Mouse (Mus musculus): ENCODE results near the gene Fzd7. TPM values are rescaled to one million over a fixed set of nuclear protein-coding genes. Genes with fewer than 3 reads are reported as not detected.

Fzd7 gene
- polyA plus RNA-seq, 1 experiment = 8.6 TPM

DNA sequence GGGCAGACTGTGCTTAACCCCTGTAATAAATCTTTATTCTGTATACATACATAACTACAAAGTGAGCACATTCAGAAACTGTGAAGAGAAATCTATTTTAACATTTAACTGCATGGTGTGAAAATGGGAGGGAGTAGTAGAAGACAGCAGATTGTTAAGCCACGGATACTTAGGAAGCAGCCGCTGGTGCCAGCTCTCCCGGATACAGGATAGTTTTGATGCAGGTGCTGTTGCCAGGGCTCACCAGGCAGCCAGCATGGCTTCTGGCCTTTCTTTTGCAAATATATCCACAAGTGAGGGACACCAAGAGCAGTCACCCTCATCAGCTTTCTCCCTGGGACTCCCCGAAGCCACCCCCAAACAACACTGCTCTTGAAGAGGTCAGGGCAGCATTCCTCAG lies 13.1 kb upstream of the Fzd7 start:
- H3K4me3 ChIP-seq (ENCODE audit: insufficient read depth, low read depth, low read length) = no peak overlapping the region
- no peak for DNase-seq
- H3K36me3 ChIP-seq (ENCODE audit: control insufficient read depth, insufficient read depth, low read length) = no peaks in the 10 kb centered on the region
- H3K4me1 ChIP-seq (ENCODE audit: control insufficient read depth, insufficient read depth, low read length) = no peaks in the 10 kb centered on the region
- no peak overlapping the region for H3K27ac ChIP-seq (ENCODE audit: insufficient read depth, low read depth, low read length)
- WGBS = 71% methylated on average over 4 of the region's 4 CpGs
- H3K27me3 ChIP-seq (replicated peaks; ENCODE audit: control insufficient read depth, insufficient read depth, low read length) = no peaks in the 10 kb centered on the region
- no peak for TF ChIP-seq CTCF (conservative IDR thresholded peaks at IDR 0.05; ENCODE audit: insufficient read depth, insufficient read length, low read depth, low read length)
- TF ChIP-seq POLR2A (IDR thresholded peaks at IDR 0.05; ENCODE audit: low read depth, low read length) = no peak

DNA sequence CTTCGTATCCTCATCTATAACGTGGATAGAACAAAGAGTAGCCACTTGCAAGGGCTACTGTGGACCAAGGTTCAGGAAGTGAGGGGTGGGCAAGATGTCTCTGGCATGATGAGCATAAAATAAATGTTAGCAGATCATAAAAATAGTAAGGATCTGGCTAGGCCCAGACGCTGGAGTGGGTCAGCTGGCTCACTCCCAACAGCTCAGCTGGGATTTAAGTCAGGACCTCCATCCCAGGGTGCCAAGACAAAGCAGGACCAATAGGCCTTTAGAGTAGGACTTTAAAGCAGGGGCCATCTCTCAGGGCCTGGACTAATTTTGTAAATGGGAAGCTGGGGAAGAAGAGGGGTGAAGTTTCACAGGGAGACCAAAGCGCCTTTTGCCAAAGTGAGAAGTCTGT lies 11.5 kb upstream of the Fzd7 start:
- TF ChIP-seq POLR2A (IDR thresholded peaks at IDR 0.05; ENCODE audit: low read depth, low read length) (no peak), CTCF (conservative IDR thresholded peaks at IDR 0.05; ENCODE audit: insufficient read depth, insufficient read length, low read depth, low read length) (no peak)
- Histone ChIP-seq H3K4me1 (ENCODE audit: control insufficient read depth, insufficient read depth, low read length) (no peaks in the 10 kb centered on the region), H3K27ac (ENCODE audit: insufficient read depth, low read depth, low read length) (no peak overlapping the region), H3K4me3 (ENCODE audit: insufficient read depth, low read depth, low read length) (no peak overlapping the region), H3K36me3 (ENCODE audit: control insufficient read depth, insufficient read depth, low read length) (no peaks in the 10 kb centered on the region), H3K27me3 (replicated peaks; ENCODE audit: control insufficient read depth, insufficient read depth, low read length) (no peaks in the 10 kb centered on the region)
- 77% methylated on average over 4 of the region's 4 CpGs for WGBS
- no peak for DNase-seq

DNA sequence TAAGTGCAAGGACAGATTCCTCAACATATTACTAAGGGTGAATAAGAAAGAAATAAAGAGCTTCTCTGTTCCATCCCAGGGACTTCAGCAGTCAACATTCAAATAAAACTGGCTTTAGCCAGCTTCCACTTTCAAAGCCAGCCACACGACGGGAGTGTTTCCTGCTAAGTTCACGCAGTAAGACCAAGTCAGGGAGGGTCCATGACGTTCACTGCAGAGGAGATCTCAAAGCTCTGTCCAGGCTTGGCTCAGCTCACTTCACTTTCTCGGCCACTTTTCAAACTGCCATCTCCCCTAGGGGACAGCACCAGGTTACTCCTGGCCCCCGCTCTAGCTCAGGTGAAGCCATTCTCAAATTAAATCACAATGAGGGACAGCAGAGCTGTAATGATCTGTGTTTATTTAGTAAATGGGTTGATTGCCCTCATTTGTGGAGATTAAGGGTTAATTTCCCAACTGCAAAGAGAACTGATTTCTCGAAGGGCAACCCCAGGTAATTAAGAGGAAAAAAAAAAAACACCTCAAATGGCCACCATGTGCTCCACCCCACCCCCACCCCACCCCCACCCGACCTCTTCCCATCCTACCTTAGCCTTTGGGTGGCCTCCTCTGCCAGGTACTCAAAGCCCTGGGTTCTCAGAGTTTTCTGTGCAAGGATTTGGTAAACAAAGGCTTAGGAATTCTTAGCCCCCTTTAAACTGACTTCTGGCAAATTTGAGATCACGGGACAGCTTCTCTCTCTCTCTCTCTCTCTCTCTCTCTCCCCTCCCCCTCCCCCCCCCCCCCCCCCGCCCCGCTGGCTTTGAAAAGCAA lies 9.7 kb upstream of the Fzd7 start:
- DNase-seq = no peak
- no peaks in the 10 kb centered on the region for H3K27me3 ChIP-seq (replicated peaks; ENCODE audit: control insufficient read depth, insufficient read depth, low read length)
- WGBS = 25% methylated on average over 11 of the region's 11 CpGs
- no peaks in the 10 kb centered on the region for H3K4me1 ChIP-seq (ENCODE audit: control insufficient read depth, insufficient read depth, low read length)
- TF ChIP-seq POLR2A (IDR thresholded peaks at IDR 0.05; ENCODE audit: low read depth, low read length) = no peak
- no peak for TF ChIP-seq CTCF (conservative IDR thresholded peaks at IDR 0.05; ENCODE audit: insufficient read depth, insufficient read length, low read depth, low read length)
- no peak overlapping the region for H3K4me3 ChIP-seq (ENCODE audit: insufficient read depth, low read depth, low read length)
- no peaks in the 10 kb centered on the region for H3K36me3 ChIP-seq (ENCODE audit: control insufficient read depth, insufficient read depth, low read length)
- H3K27ac ChIP-seq (ENCODE audit: insufficient read depth, low read depth, low read length) = no peak overlapping the region

GRCm38 (mm10) chr1:59473181-59473555 lies 9.1 kb upstream of the Fzd7 start:
- no peak for DNase-seq
- no peaks in the 10 kb centered on the region for H3K4me1 ChIP-seq (ENCODE audit: control insufficient read depth, insufficient read depth, low read length)
- 53% methylated on average over 4 of the region's 4 CpGs for WGBS
- no peaks in the 10 kb centered on the region for H3K36me3 ChIP-seq (ENCODE audit: control insufficient read depth, insufficient read depth, low read length)
- no peaks in the 10 kb centered on the region for H3K27me3 ChIP-seq (replicated peaks; ENCODE audit: control insufficient read depth, insufficient read depth, low read length)
- H3K4me3 ChIP-seq (ENCODE audit: insufficient read depth, low read depth, low read length) = no peak overlapping the region
- H3K27ac ChIP-seq (ENCODE audit: insufficient read depth, low read depth, low read length) = no peak overlapping the region
- TF ChIP-seq CTCF (conservative IDR thresholded peaks at IDR 0.05; ENCODE audit: insufficient read depth, insufficient read length, low read depth, low read length) (no peak), POLR2A (IDR thresholded peaks at IDR 0.05; ENCODE audit: low read depth, low read length) (no peak)

DNA sequence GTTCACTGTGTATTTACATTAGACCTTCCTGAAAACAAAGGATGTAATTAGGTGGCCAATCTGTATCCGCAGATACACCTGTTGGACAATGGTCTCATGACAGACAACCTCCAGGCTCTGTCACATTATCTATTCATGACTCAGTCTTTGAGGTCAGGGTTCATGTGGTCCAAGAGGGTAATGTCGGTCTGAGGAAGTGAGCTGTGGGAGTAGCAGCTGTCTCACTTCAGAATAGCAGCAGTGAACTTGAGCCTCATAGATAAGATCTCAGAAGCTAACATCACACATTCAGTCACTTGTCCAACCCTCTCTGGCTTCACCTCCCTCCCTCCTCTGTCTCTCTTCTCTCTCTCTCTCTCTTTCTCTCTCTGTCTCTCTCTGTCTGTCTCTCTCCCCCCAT lies 6.6 kb upstream of the Fzd7 start:
- no peak for TF ChIP-seq CTCF (conservative IDR thresholded peaks at IDR 0.05; ENCODE audit: insufficient read depth, insufficient read length, low read depth, low read length)
- no peak for TF ChIP-seq POLR2A (IDR thresholded peaks at IDR 0.05; ENCODE audit: low read depth, low read length)
- DNase-seq = peak; percentile 34
- no peaks in the 10 kb centered on the region for H3K36me3 ChIP-seq (ENCODE audit: control insufficient read depth, insufficient read depth, low read length)
- H3K27ac ChIP-seq (ENCODE audit: insufficient read depth, low read depth, low read length) = no peak overlapping the region
- no peaks in the 10 kb centered on the region for H3K27me3 ChIP-seq (replicated peaks; ENCODE audit: control insufficient read depth, insufficient read depth, low read length)
- H3K4me1 ChIP-seq (ENCODE audit: control insufficient read depth, insufficient read depth, low read length) = no peaks in the 10 kb centered on the region
- H3K4me3 ChIP-seq (ENCODE audit: insufficient read depth, low read depth, low read length) = no peak overlapping the region
- WGBS = 43% methylated on average over 2 of the region's 2 CpGs

GRCm38 (mm10) chr1:59478911-59479310 lies 3.3 kb upstream of the Fzd7 start:
- TF ChIP-seq CTCF (conservative IDR thresholded peaks at IDR 0.05; ENCODE audit: insufficient read depth, insufficient read length, low read depth, low read length) (no peak), POLR2A (IDR thresholded peaks at IDR 0.05; ENCODE audit: low read depth, low read length) (no peak)
- no peak overlapping the region for H3K27ac ChIP-seq (ENCODE audit: insufficient read depth, low read depth, low read length)
- H3K4me1 ChIP-seq (ENCODE audit: control insufficient read depth, insufficient read depth, low read length) = no peaks in the 10 kb centered on the region
- 83% methylated on average over 3 of the region's 3 CpGs for WGBS
- DNase-seq = no peak
- no peak overlapping the region for H3K4me3 ChIP-seq (ENCODE audit: insufficient read depth, low read depth, low read length)
- H3K36me3 ChIP-seq (ENCODE audit: control insufficient read depth, insufficient read depth, low read length) = no peaks in the 10 kb centered on the region
- no peaks in the 10 kb centered on the region for H3K27me3 ChIP-seq (replicated peaks; ENCODE audit: control insufficient read depth, insufficient read depth, low read length)

DNA sequence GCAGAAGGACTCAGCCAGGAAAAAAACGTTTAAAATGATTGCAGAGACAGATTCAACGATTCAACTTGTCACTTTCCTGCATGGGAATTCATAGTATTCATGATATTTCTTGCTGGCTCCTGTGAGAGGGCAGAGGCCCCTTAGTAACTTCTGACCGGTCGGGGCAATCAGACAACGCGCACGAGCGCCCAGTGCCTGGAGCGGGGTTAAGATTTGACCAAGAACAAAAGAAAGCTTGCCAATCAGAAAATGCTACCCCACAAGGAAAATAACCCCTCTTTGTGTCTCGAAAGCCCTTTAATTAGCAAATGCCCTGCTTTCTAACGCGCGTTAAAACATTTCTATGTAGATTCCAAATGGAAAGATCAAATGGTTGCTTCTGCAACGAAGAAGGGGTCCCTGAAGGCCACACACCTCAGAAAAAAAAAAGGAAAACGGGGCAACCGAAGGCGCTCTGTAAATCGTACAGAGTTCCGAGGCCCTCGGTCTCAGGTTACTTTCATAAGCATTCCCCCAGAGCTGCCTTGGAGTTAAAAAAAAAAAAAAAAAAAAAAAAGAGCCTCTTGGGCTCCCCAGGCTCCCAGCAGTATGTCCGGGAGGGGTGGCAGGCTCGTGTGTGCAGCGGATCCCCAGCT lies 1.3 kb upstream of the Fzd7 start:
- Histone ChIP-seq H3K27ac (ENCODE audit: insufficient read depth, low read depth, low read length) (peak overlapping the region; percentile 65), H3K36me3 (ENCODE audit: control insufficient read depth, insufficient read depth, low read length) (no peaks in the 10 kb centered on the region), H3K4me1 (ENCODE audit: control insufficient read depth, insufficient read depth, low read length) (peaks cover 5% of the 10 kb centered on the region; the same call in 1 of the 2 replicates), H3K27me3 (replicated peaks; ENCODE audit: control insufficient read depth, insufficient read depth, low read length) (no peaks in the 10 kb centered on the region), H3K4me3 (ENCODE audit: insufficient read depth, low read depth, low read length) (peak overlapping the region; percentile 52)
- 18% methylated on average over 23 of the region's 23 CpGs for WGBS
- TF ChIP-seq CTCF (conservative IDR thresholded peaks at IDR 0.05; ENCODE audit: insufficient read depth, insufficient read length, low read depth, low read length) = no peak
- TF ChIP-seq POLR2A (IDR thresholded peaks at IDR 0.05; ENCODE audit: low read depth, low read length) = no peak
- peak; percentile 51 for DNase-seq
